Mouse (Mus musculus): ENCODE results near the gene Ptger4. TPM values are rescaled to one million over a fixed set of nuclear protein-coding genes. Genes with fewer than 3 reads are reported as not detected.
"Not testable (repeated sequence)": the region's sequence is repeated elsewhere in the genome, so short reads cannot be mapped to it uniquely, and the experiment has no call there.

Ptger4 gene
- total and polyA plus RNA-seq, 3 experiments = 4.4 to 6.5 (median 4.7) TPM

DNA sequence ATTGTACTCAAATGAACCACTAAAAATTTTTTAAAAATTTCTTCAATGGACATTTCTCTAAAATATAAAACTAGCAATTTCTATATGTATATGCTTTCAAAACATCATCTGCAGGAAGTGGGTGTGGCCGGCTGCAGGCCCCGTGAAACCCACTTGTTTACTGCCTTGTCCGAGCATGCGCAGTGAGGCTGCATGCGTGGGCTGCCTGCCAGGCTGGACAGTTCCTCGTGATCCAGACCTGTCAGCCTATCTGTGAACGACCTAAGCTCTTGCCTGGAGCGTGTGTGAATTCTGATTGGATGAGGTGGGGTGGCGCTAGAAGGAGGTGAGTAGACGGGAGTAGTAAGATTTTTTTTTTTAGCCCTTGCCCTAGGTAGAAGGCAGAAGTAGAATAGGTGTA lies 13.2 kb downstream of the Ptger4 start:
- peaks cover 9 to 39% of the 10 kb centered on the region in 2 experiments for H3K36me3 ChIP-seq (replicated peaks in 1 of 2; ENCODE audit: control insufficient read depth in 1 of 2, insufficient read depth in 1 of 2, low read length in 1 of 2)
- H3K9me3 ChIP-seq (replicated peaks; ENCODE audit: low read length); H3K4me2 ChIP-seq (ENCODE audit: insufficient read depth, low read depth, poor library complexity, severe bottlenecking); H3K27me3 ChIP-seq (replicated peaks); H3K9ac ChIP-seq (ENCODE audit: insufficient read depth, low read depth); H3K4me3 ChIP-seq (replicated peaks in 1 of 3; ENCODE audit: low read depth in 2 of 3, low read length in 2 of 3, poor library complexity in 1 of 3); H3K4me1 ChIP-seq (ENCODE audit: control insufficient read depth in 1 of 2, insufficient read depth in 2 of 2); dilution Hi-C loops (cut with MboI; ENCODE audit: extremely low pct_ligation_motif_present, extremely low pct_unique_long_range_greater_than_20kb, low sequenced_read_pairs); DNase-seq (ENCODE audit: extremely low read depth); H3K27ac ChIP-seq (ENCODE audit: insufficient read depth, low read depth); H3K79me2 ChIP-seq (replicated peaks; ENCODE audit: control insufficient read depth, extremely low read depth, insufficient read depth, poor library complexity, severe bottlenecking): not testable (repeated sequence)
- in situ Hi-C loops (cut with MboI; ENCODE audit: low pct_ligation_motif_present, low pct_unique_long_range_greater_than_20kb, low sequenced_read_pairs) = loop anchor here (25.0 kb wide), 3 partner anchors 382 to 982 kb away; no protein-coding TSS in a partner anchor

DNA sequence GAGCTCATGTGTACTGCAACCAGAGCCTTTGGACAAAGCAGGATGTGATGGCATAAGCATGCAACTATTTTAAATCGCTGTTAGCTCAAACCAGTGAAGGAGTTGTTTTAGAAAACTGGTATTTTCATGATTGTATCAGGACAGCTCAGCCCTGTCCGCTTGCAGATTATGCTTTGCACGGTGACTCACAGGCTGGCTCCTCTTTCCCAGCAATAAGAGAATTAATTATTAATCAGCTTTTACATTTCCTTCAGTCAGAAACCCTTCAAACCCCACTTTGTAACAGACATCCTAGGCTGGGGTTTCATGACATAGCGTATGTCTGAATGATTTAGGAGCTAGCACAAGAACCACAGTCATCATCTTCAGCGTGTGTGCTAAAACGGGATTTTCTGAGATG lies 23.5 kb downstream of the Ptger4 start:
- Histone ChIP-seq H3K9me3 (replicated peaks; ENCODE audit: low read length) (no peaks in the 10 kb centered on the region), H3K36me3 (replicated peaks in 1 of 2; ENCODE audit: control insufficient read depth in 1 of 2, insufficient read depth in 1 of 2, low read length in 1 of 2) (peaks cover 3 to 51% of the 10 kb centered on the region in 2 experiments), H3K79me2 (replicated peaks; ENCODE audit: control insufficient read depth, extremely low read depth, insufficient read depth, poor library complexity, severe bottlenecking) (no peaks in the 10 kb centered on the region), H3K27ac (ENCODE audit: insufficient read depth, low read depth) (no peak overlapping the region), H3K9ac (ENCODE audit: insufficient read depth, low read depth) (no peak overlapping the region), H3K4me1 (ENCODE audit: control insufficient read depth in 1 of 2, insufficient read depth in 2 of 2) (no peaks in the 10 kb centered on the region), H3K27me3 (replicated peaks) (no peaks in the 10 kb centered on the region), H3K4me3 (replicated peaks in 1 of 3; ENCODE audit: low read depth in 2 of 3, low read length in 2 of 3, poor library complexity in 1 of 3) (no peak overlapping the region), H3K4me2 (ENCODE audit: insufficient read depth, low read depth, poor library complexity, severe bottlenecking) (no peak overlapping the region)
- TF ChIP-seq UBTF (IDR thresholded peaks at IDR 0.05; ENCODE audit: low read depth, low read length) = no peak
- TF ChIP-seq IRF4 (IDR thresholded peaks at IDR 0.05; ENCODE audit: low read depth, low read length) = no peak
- no peak for TF ChIP-seq CHD1 (IDR thresholded peaks at IDR 0.05; ENCODE audit: low read depth, low read length)
- no peak for TF ChIP-seq NRF1 (IDR thresholded peaks at IDR 0.05; ENCODE audit: low read depth, low read length)
- no peak for TF ChIP-seq GABPA (IDR thresholded peaks at IDR 0.05; ENCODE audit: insufficient replicate concordance, low read depth, low read length)
- TF ChIP-seq ZKSCAN1 (IDR thresholded peaks at IDR 0.05; ENCODE audit: borderline replicate concordance, low read depth, low read length) = no peak
- in situ Hi-C loops (cut with MboI; ENCODE audit: low pct_ligation_motif_present, low pct_unique_long_range_greater_than_20kb, low sequenced_read_pairs) (no loop called here), dilution Hi-C loops (cut with MboI; ENCODE audit: extremely low pct_ligation_motif_present, extremely low pct_unique_long_range_greater_than_20kb, low sequenced_read_pairs) (no loop called here)
- DNase-seq (ENCODE audit: extremely low read depth) = no peak

DNA sequence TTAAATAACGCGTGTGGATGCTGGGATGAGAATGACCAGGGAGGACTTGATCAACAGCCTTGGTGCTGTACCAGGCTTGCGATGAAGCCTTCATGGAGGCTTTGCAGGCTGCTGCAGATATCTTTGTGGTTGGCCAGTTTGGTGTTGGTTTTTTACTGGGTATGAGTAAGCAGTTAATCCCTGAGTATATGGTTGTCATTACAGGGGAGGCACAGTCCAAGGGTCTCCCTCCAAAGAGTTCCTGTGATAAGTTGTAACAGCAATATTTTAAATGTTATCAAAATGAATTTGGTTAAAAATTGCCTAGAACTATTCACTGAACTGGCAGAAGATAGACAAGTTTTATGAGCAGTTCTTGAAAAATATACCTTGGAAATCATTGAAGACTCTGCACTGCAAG lies 34.9 kb downstream of the Ptger4 start:
- H3K27ac ChIP-seq (ENCODE audit: insufficient read depth, low read depth) = no peak overlapping the region
- H3K4me3 ChIP-seq (replicated peaks in 1 of 3; ENCODE audit: low read depth in 2 of 3, low read length in 2 of 3, poor library complexity in 1 of 3) = no peak overlapping the region
- H3K27me3 ChIP-seq (replicated peaks) = no peaks in the 10 kb centered on the region
- in situ Hi-C loops (cut with MboI; ENCODE audit: low pct_ligation_motif_present, low pct_unique_long_range_greater_than_20kb, low sequenced_read_pairs) = no loop called here
- peaks cover 2% of the 10 kb centered on the region; the same call in 1 of the 2 replicates for H3K79me2 ChIP-seq (replicated peaks; ENCODE audit: control insufficient read depth, extremely low read depth, insufficient read depth, poor library complexity, severe bottlenecking)
- H3K9ac ChIP-seq (ENCODE audit: insufficient read depth, low read depth) = no peak overlapping the region
- dilution Hi-C loops (cut with MboI; ENCODE audit: extremely low pct_ligation_motif_present, extremely low pct_unique_long_range_greater_than_20kb, low sequenced_read_pairs) = no loop called here
- peaks cover 12 to 73% of the 10 kb centered on the region in 2 experiments for H3K36me3 ChIP-seq (replicated peaks in 1 of 2; ENCODE audit: control insufficient read depth in 1 of 2, insufficient read depth in 1 of 2, low read length in 1 of 2)
- no peak overlapping the region for H3K4me2 ChIP-seq (ENCODE audit: insufficient read depth, low read depth, poor library complexity, severe bottlenecking)
- TF ChIP-seq MAFK (IDR thresholded peaks at IDR 0.05; ENCODE audit: insufficient replicate concordance, low read length) (no peak), ZKSCAN1 (IDR thresholded peaks at IDR 0.05; ENCODE audit: borderline replicate concordance, low read depth, low read length) (no peak), TBP (conservative IDR thresholded peaks at IDR 0.05; ENCODE audit: low read depth, low read length) (no peak), USF2 (conservative IDR thresholded peaks at IDR 0.05; ENCODE audit: low read depth, low read length) (no peak), MXI1 (IDR thresholded peaks at IDR 0.05; ENCODE audit: low read depth, low read length) (no peak)
- H3K4me1 ChIP-seq (ENCODE audit: control insufficient read depth in 1 of 2, insufficient read depth in 2 of 2) = 0 out of 4 replicates have a peak, but pooled peaks cover 0 to 3% of the 10 kb centered on the region in 2 experiments
- DNase-seq (ENCODE audit: extremely low read depth) = no peak
- H3K9me3 ChIP-seq (replicated peaks; ENCODE audit: low read length) = no peaks in the 10 kb centered on the region
